Comparison of ENCODE assay signal across 23 mouse cellular contexts in genomic region chr6:146973406-146973805, GRCm38 (mm10). TPM values are rescaled to one million over a fixed set of nuclear protein-coding genes. Genes with fewer than 3 reads are reported as not detected.
DNase-seq lines count a peak whose midpoint lies in the region; ATAC-seq and TF ChIP-seq lines count a peak whose summit lies in the region.
"Had no signal": no experiment of that assay in that cellular context is flagged by ENCODE, and none has a peak within 500 bp of the region (broad histone marks: within the 10 kb centered on the region; RNA-seq: fewer than 3 reads in every experiment).

No protein-coding gene starts in this region.

- no peak overlapping the region for H3K9ac ChIP-seq in forebrain, embryonic 13.5 days
- no peak overlapping the region for H3K9ac ChIP-seq in forebrain, embryonic 12.5 days
- H3K9ac ChIP-seq: heart, embryonic 13.5 days; hindbrain, embryonic 13.5 days had no signal

- WGBS in forebrain, embryonic 13.5 days, result 52% methylated on average over 2 of the region's 2 CpGs
- WGBS in forebrain, embryonic 12.5 days, result 62% methylated on average over 2 of the region's 2 CpGs

- H3K9me3 ChIP-seq in forebrain, embryonic 13.5 days (replicated peaks), result no peaks in the 10 kb centered on the region
- no peaks in the 10 kb centered on the region for H3K9me3 ChIP-seq in forebrain, embryonic 12.5 days
- H3K9me3 ChIP-seq: embryonic facial prominence, embryonic 10.5 days; forebrain, embryonic 10.5 days; heart, embryonic 13.5 days; hindbrain, embryonic 13.5 days had no signal

- H3K4me1 ChIP-seq in forebrain, embryonic 13.5 days, result peaks cover 11% of the 10 kb centered on the region
- H3K4me1 ChIP-seq in forebrain, embryonic 12.5 days, result peaks cover 6% of the 10 kb centered on the region; the same call in 1 of the 2 replicates
- H3K4me1 ChIP-seq: hindbrain, embryonic 13.5 days had no signal

- H3K4me3 ChIP-seq in forebrain, embryonic 13.5 days, result no peak overlapping the region
- H3K4me3 ChIP-seq in forebrain, embryonic 12.5 days (replicated peaks), result no peak overlapping the region
- no peak overlapping the region for H3K4me3 ChIP-seq in layer of hippocampus, adult 2 months
- H3K4me3 ChIP-seq: embryonic facial prominence, embryonic 10.5 days; erythroblast, embryonic 14.5 days; forebrain, embryonic 10.5 days; heart, embryonic 13.5 days; hindbrain, embryonic 13.5 days had no signal

- H3K36me3 ChIP-seq in forebrain, embryonic 13.5 days (ENCODE audit: poor library complexity, severe bottlenecking), result no peaks in the 10 kb centered on the region
- H3K36me3 ChIP-seq in forebrain, embryonic 12.5 days (replicated peaks), result no peaks in the 10 kb centered on the region
- H3K36me3 ChIP-seq: embryonic facial prominence, embryonic 10.5 days; forebrain, embryonic 10.5 days; hindbrain, embryonic 13.5 days had no signal

- no peak overlapping the region for H3K27ac ChIP-seq in forebrain, embryonic 13.5 days
- H3K27ac ChIP-seq in forebrain, embryonic 12.5 days, result no peak overlapping the region
- H3K27ac ChIP-seq in layer of hippocampus, adult 2 months, result peak overlapping the region; percentile 56
- H3K27ac ChIP-seq: embryonic facial prominence, embryonic 10.5 days; forebrain, embryonic 10.5 days; heart, embryonic 13.5 days; hindbrain, embryonic 13.5 days had no signal

- peak; percentile 57 to 73 for DNase-seq in adrenal gland, adult (ENCODE audit: inconsistent age in 2 of 2, low spot score in 1 of 2)
- DNase-seq in adrenal gland, postnatal 14 days, result no peak
- DNase-seq in layer of hippocampus, adult 2 months (ENCODE audit: low spot score in 2 of 2), result no peak
- DNase-seq in layer of hippocampus, adult 9-10 months (ENCODE audit: low spot score), result no peak
- peak; percentile 40 for DNase-seq in NIH3T3 (ENCODE audit: low read depth)
- DNase-seq: cerebellum, adult 2 months; cerebellum, postnatal 10 days; gastrocnemius, postnatal 10 days; heart, postnatal 36 days; kidney, adult 11 months; kidney, adult 9 months had no signal

- H3K4me2 ChIP-seq in forebrain, embryonic 13.5 days, result no peak overlapping the region
- H3K4me2 ChIP-seq in forebrain, embryonic 12.5 days, result no peak overlapping the region
- H3K4me2 ChIP-seq: heart, embryonic 13.5 days; hindbrain, embryonic 13.5 days had no signal

- 0 out of 2 replicates have a peak, but pooled peaks have one; percentile 51 for ATAC-seq in forebrain, embryonic 13.5 days
- no peak for ATAC-seq in forebrain, embryonic 12.5 days (ENCODE audit: low FRiP score)
- ATAC-seq in erythroblast, adult 5-6 weeks (replicated peaks; ENCODE audit: low FRiP score, poor library complexity, severe bottlenecking), result no peak
- ATAC-seq: forebrain, embryonic 16.5 days had no signal

- TF ChIP-seq CTCF in layer of hippocampus, adult 2 months (conservative IDR thresholded peaks at IDR 0.05), result no peak

- no peaks in the 10 kb centered on the region for H3K27me3 ChIP-seq in forebrain, embryonic 13.5 days
- H3K27me3 ChIP-seq in forebrain, embryonic 12.5 days, result no peaks in the 10 kb centered on the region
- H3K27me3 ChIP-seq: CH12.LX; heart, embryonic 13.5 days; hindbrain, embryonic 13.5 days had no signal

RNA-seq across cellular contexts. Expression of gene 1700034J05Rik, which starts 19.2 kb away (rescaled TPM):
- not detected in 2 replicates for total RNA-seq in adrenal gland, postnatal 14 days (2021)
- polyA plus RNA-seq in forebrain, embryonic 13.5 days (2015; fragmentation: Nextera tagmentation; extraction: Ambion mirVana), result 0.05 and 0.08 TPM in 2 replicates
- not detected in 2 replicates for polyA plus RNA-seq in forebrain, embryonic 12.5 days (2016; fragmentation: Nextera tagmentation; extraction: Ambion mirVana)
- not detected for total RNA-seq in layer of hippocampus, adult 2 months (2021)
- total RNA-seq in erythroblast, adult 5-6 weeks (2015; ENCODE audit: low replicate concordance), result not detected in 2 replicates
- total RNA-seq in erythroblast, adult 5-6 weeks (2017; ENCODE audit: low replicate concordance), result not detected in 2 replicates
- total RNA-seq: CH12.LX; gastrocnemius, postnatal 10 days; heart, adult 8-10 months; heart, postnatal 36 days had no signal
- polyA plus RNA-seq: cerebellum, adult 2 months; erythroblast, embryonic 14.5 days; forebrain, embryonic 16.5 days; frontal cortex, adult 2 months; hindbrain, embryonic 13.5 days had no signal

RNA-seq across cellular contexts. Expression of gene Rep15, which starts 59.0 kb away (rescaled TPM):
- 1.1 and 1.9 TPM in 2 replicates for total RNA-seq in adrenal gland, postnatal 14 days (2021)
- polyA plus RNA-seq in forebrain, embryonic 13.5 days (2015; fragmentation: Nextera tagmentation; extraction: Ambion mirVana), result 0.62 and 0.97 TPM in 2 replicates
- 0.62 and 1.1 TPM in 2 replicates for polyA plus RNA-seq in forebrain, embryonic 12.5 days (2016; fragmentation: Nextera tagmentation; extraction: Ambion mirVana)
- total RNA-seq in layer of hippocampus, adult 2 months (2021), result 1 to 10 TPM; 1.1 to 2.1 TPM
- total RNA-seq in erythroblast, adult 5-6 weeks (2015; ENCODE audit: low replicate concordance), result 0.63 TPM in 1 of 2 replicates, not detected in the other
- total RNA-seq in erythroblast, adult 5-6 weeks (2017; ENCODE audit: low replicate concordance), result 0.28 TPM in 1 of 2 replicates, not detected in the other
- polyA plus RNA-seq: erythroblast, embryonic 14.5 days had no signal

Comparison
In these comparisons a context has a peak if more than half of its experiments do, and no peak if none do; other contexts are left out.
1. DNase-seq: peak in adrenal gland, adult (2 of 2) and NIH3T3 (single experiment); none in adrenal gland, postnatal 14 days (single experiment), layer of hippocampus, adult 2 months (0 of 2) and layer of hippocampus, adult 9-10 months (single experiment).